Mouse (Mus musculus): ENCODE results near the gene Hip1.

DNA sequence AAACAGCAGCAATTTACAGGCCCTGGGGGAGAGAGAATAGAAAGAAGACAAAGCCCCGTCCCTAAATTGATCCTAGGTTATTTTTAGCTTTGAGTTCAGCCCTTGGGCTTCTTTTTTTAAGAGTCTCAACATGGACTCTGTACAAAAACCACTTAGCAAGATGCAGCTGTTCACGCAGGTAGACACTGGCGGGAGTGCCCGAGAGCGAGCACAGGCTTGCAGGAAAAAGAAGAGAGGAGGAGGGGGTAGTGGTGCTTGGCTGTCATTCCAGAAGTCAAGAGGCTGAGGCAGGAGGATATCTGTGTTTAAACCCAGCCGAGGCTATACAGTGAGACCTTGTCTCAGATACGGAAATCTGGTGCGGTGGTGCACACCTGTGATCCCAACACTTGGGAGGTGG is 42.9 kb downstream of the Hip1 start:
- no peak for TF ChIP-seq CTCF (IDR thresholded peaks at IDR 0.05; ENCODE audit: low read depth)
- TF ChIP-seq EP300 (optimal IDR thresholded peaks at IDR 0.05) = no peak

Data from stomach, postnatal 0 days (tissue).